Mouse (Mus musculus) heart, embryonic 15.5 days (tissue): ENCODE measurements around the gene Mrgprx1. TPM values are rescaled to one million over a fixed set of nuclear protein-coding genes. Genes with fewer than 3 reads are reported as not detected.

ENCODE experiments used
- ATAC-seq: fragments of 200-750 bp; cut with Nextera tagmentation; replicated peaks from 2 replicates; pipeline ENCODE4 v1.8.0; 2017; ENCODE audit warnings: low read depth, moderate TSS enrichment; ENCODE audit not compliant: insufficient number of reproducible peaks, insufficient read depth, low FRiP score
- H3K27ac ChIP-seq: fragments of 300-500 bp; sonication (generic); 2 replicates; pipeline ENCODE4 v1.5.1; 2015; ENCODE audit warnings: mild to moderate bottlenecking, inconsistent platforms
- H3K27me3 ChIP-seq: fragments of 300-500 bp; sonication (generic); 2 replicates; pipeline ENCODE4 v1.6.1; 2015; ENCODE audit warnings: inconsistent platforms
- H3K36me3 ChIP-seq: fragments of 300-500 bp; sonication (generic); 2 replicates; pipeline ENCODE4 v1.6.1; 2015; ENCODE audit warnings: mild to moderate bottlenecking, inconsistent platforms
- H3K4me1 ChIP-seq: fragments of 300-500 bp; sonication (generic); replicated peaks from 2 replicates; pipeline ENCODE4 v1.6.1; 2015; ENCODE audit warnings: inconsistent platforms
- H3K4me2 ChIP-seq: fragments of 300-500 bp; sonication (generic); 2 replicates; pipeline ENCODE4 v1.6.1; 2015; ENCODE audit warnings: inconsistent platforms, mild to moderate bottlenecking, moderate library complexity
- H3K4me3 ChIP-seq: fragments of 300-500 bp; sonication (generic); 2 replicates; pipeline ENCODE4 v1.5.1; 2015; ENCODE audit warnings: mild to moderate bottlenecking, inconsistent platforms
- H3K9ac ChIP-seq: fragments of 300-500 bp; sonication (generic); 2 replicates; pipeline ENCODE4 v1.6.1; 2015; ENCODE audit warnings: mild to moderate bottlenecking, inconsistent platforms
- H3K9me3 ChIP-seq: fragments of 300-500 bp; sonication (generic); replicated peaks from 2 replicates; pipeline ENCODE4 v1.6.1; 2016; ENCODE audit warnings: inconsistent platforms
- WGBS: fragments of 180-500 bp; shearing (Covaris S2); methylation state at CpG from one replicate; pipeline ENCODE4 v1.1.7; 2015; ENCODE audit warnings: mixed read lengths; 5-methylcytosine and 5-hydroxymethylcytosine counted together
- polyA plus RNA-seq: library from polyadenylated mRNA; unstranded; fragments of >200 nt; fragmentation: Nextera tagmentation; extraction: Ambion mirVana; gene quantifications from 2 replicates; pipeline ENCODE4 v1.2.1, GENCODE M21; 2015

Mrgprx1 gene
- not detected in 2 replicates for polyA plus RNA-seq

- 69% methylated on average over 3 of the region's 3 CpGs for WGBS
- Histone ChIP-seq H3K36me3 (no peaks in the 10 kb centered on the region), H3K27me3 (no peaks in the 10 kb centered on the region), H3K4me1 (no peaks in the 10 kb centered on the region), H3K4me3 (no peak within 1 kb of the TSS), H3K9ac (no peak within 1 kb of the TSS), H3K27ac (no peak within 1 kb of the TSS), H3K9me3 (no peaks in the 10 kb centered on the region), H3K4me2 (no peak within 1 kb of the TSS)
- ATAC-seq = no peak
Measured at GRCm38 (mm10) chr7:48027497-48027896, at the start of gene Mrgprx1. Gene Mrgprx1, minus strand, starts transcription at chr7:48027597.

GRCm38 (mm10) chr7:48075521-48075920 lies 48.1 kb upstream of the Mrgprx1 start:
- Histone ChIP-seq H3K9ac (no peak overlapping the region), H3K4me3 (no peak overlapping the region), H3K4me2 (no peak overlapping the region), H3K9me3 (no peaks in the 10 kb centered on the region; the same call in 1 of the 2 replicates), H3K36me3 (no peaks in the 10 kb centered on the region), H3K4me1 (no peaks in the 10 kb centered on the region), H3K27ac (no peak overlapping the region), H3K27me3 (no peaks in the 10 kb centered on the region)
- no peak for ATAC-seq

GRCm38 (mm10) chr7:48046475-48047185 lies 19.2 kb upstream of the Mrgprx1 start:
- Histone ChIP-seq H3K4me3 (no peak overlapping the region), H3K9me3 (no peaks in the 10 kb centered on the region), H3K27ac (no peak overlapping the region), H3K27me3 (no peaks in the 10 kb centered on the region), H3K4me1 (no peaks in the 10 kb centered on the region), H3K9ac (no peak overlapping the region), H3K36me3 (no peaks in the 10 kb centered on the region), H3K4me2 (no peak overlapping the region)
- 35% methylated on average over 4 of the region's 4 CpGs for WGBS
- no peak for ATAC-seq

- ATAC-seq = peak; percentile 66
- H3K4me3 ChIP-seq = no peak overlapping the region
- no peaks in the 10 kb centered on the region for H3K4me1 ChIP-seq
- WGBS = 4% methylated on average over 1 of the region's 1 CpGs
- no peak overlapping the region for H3K27ac ChIP-seq
- no peaks in the 10 kb centered on the region for H3K9me3 ChIP-seq
- no peaks in the 10 kb centered on the region for H3K27me3 ChIP-seq
- no peak overlapping the region for H3K4me2 ChIP-seq
- H3K9ac ChIP-seq = no peak overlapping the region
- H3K36me3 ChIP-seq = no peaks in the 10 kb centered on the region
Measured at GRCm38 (mm10) chr7:48044046-48044445, 16.6 kb upstream of the Mrgprx1 start.

GRCm38 (mm10) chr7:48017874-48018273 lies 9.5 kb downstream of the Mrgprx1 start:
- Histone ChIP-seq H3K4me3 (no peak overlapping the region), H3K27ac (no peak overlapping the region), H3K4me1 (no peaks in the 10 kb centered on the region), H3K36me3 (no peaks in the 10 kb centered on the region), H3K4me2 (no peak overlapping the region), H3K27me3 (no peaks in the 10 kb centered on the region), H3K9ac (no peak overlapping the region), H3K9me3 (no peaks in the 10 kb centered on the region)
- no peak for ATAC-seq
- 53% methylated on average over 2 of the region's 2 CpGs for WGBS

GRCm38 (mm10) chr7:47995689-47996088 lies 31.7 kb downstream of the Mrgprx1 start:
- Histone ChIP-seq H3K9ac (no peak overlapping the region), H3K4me3 (no peak overlapping the region), H3K4me2 (no peak overlapping the region), H3K36me3 (no peaks in the 10 kb centered on the region), H3K9me3 (no peaks in the 10 kb centered on the region), H3K4me1 (no peaks in the 10 kb centered on the region), H3K27ac (no peak overlapping the region), H3K27me3 (no peaks in the 10 kb centered on the region)
- no peak for ATAC-seq
- WGBS = 54% methylated on average over 3 of the region's 3 CpGs

GRCm38 (mm10) chr7:47986752-47987151 lies 40.6 kb downstream of the Mrgprx1 start:
- H3K9ac ChIP-seq = no peak overlapping the region
- H3K4me1 ChIP-seq = no peaks in the 10 kb centered on the region
- ATAC-seq = no peak
- no peaks in the 10 kb centered on the region for H3K9me3 ChIP-seq
- no peaks in the 10 kb centered on the region for H3K27me3 ChIP-seq
- WGBS = 58% methylated on average over 1 of the region's 1 CpGs
- H3K4me2 ChIP-seq = no peak overlapping the region
- no peak overlapping the region for H3K4me3 ChIP-seq
- H3K36me3 ChIP-seq = no peaks in the 10 kb centered on the region
- no peak overlapping the region for H3K27ac ChIP-seq

- WGBS = 41% methylated on average over 1 of the region's 1 CpGs
- ATAC-seq = no peak
Measured at GRCm38 (mm10) chr7:47981995-47982394, 45.4 kb downstream of the Mrgprx1 start, which contains the start of gene Mrgpra4. Gene Mrgpra4, minus strand, starts transcription at chr7:47982095.

More at GRCm38 (mm10) chr7:47981995-47982394, 45.4 kb downstream of the Mrgprx1 start, which contains the start of gene Mrgpra4:
- no peaks in the 10 kb centered on the region for H3K36me3 ChIP-seq
- H3K9me3 ChIP-seq = no peaks in the 10 kb centered on the region
- no peak within 1 kb of the TSS for H3K4me2 ChIP-seq
- H3K27me3 ChIP-seq = no peaks in the 10 kb centered on the region
- no peaks in the 10 kb centered on the region for H3K4me1 ChIP-seq
- H3K4me3 ChIP-seq = no peak within 1 kb of the TSS
- no peak within 1 kb of the TSS for H3K9ac ChIP-seq
- no peak within 1 kb of the TSS for H3K27ac ChIP-seq

Other genes with a start within 250 kb of the Mrgprx1 start
- not detected in 2 replicates for gene Mrgpra4, start 45.5 kb downstream of the Mrgprx1 start, polyA plus RNA-seq
- not detected in 2 replicates for gene Mrgprb5, start 141.4 kb upstream of the Mrgprx1 start, polyA plus RNA-seq
- gene Mrgprb4, start 171.7 kb upstream of the Mrgprx1 start, polyA plus RNA-seq = not detected in 2 replicates